Mouse (Mus musculus) erythroblast, embryonic 14.5 days (primary cell): Measurements from ENCODE around the gene Klhdc3. TPM values are rescaled to one million over a fixed set of nuclear protein-coding genes. Genes with fewer than 3 reads are reported as not detected.

Experiments
- H3K27me3 ChIP-seq: 2 replicates; pipeline ENCODE4 v1.6.1; 2012; ENCODE audit warnings: inconsistent platforms; ENCODE audit not compliant: control insufficient read depth
- H3K36me3 ChIP-seq: 2 replicates; pipeline ENCODE4 v1.6.1; 2012; ENCODE audit warnings: mild to moderate bottlenecking, inconsistent platforms; ENCODE audit not compliant: control insufficient read depth
- H3K4me1 ChIP-seq: 2 replicates; pipeline ENCODE4 v1.6.1; 2012; ENCODE audit warnings: inconsistent platforms; ENCODE audit not compliant: control insufficient read depth
- H3K4me3 ChIP-seq: replicated peaks from 2 replicates; pipeline ENCODE3; 2012; ENCODE audit warnings: moderate library complexity, mild to moderate bottlenecking, inconsistent platforms
- H3K9me3 ChIP-seq: 2 replicates; pipeline ENCODE4 v1.6.1; 2012; ENCODE audit warnings: low read length, inconsistent platforms, mixed read lengths; ENCODE audit not compliant: control insufficient read depth
- GATA1 ChIP-seq: IDR thresholded peaks from 2 replicates; pipeline ENCODE4 v1.6.1; 2012; ENCODE audit warnings: low read length, inconsistent platforms, mixed read lengths
- TAL1 ChIP-seq: IDR thresholded peaks from 3 replicates; pipeline ENCODE4 v1.6.1; 2012; ENCODE audit warnings: low read length, inconsistent platforms, mixed read lengths
- polyA plus RNA-seq: library from polyadenylated mRNA; stranded (reverse); fragments of >175 nt; gene quantifications from 2 replicates; pipeline ENCODE4 v1.2.3, GENCODE M21; 2012

The Klhdc3 gene
- polyA plus RNA-seq, 1 experiment: 23.8 TPM

DNA sequence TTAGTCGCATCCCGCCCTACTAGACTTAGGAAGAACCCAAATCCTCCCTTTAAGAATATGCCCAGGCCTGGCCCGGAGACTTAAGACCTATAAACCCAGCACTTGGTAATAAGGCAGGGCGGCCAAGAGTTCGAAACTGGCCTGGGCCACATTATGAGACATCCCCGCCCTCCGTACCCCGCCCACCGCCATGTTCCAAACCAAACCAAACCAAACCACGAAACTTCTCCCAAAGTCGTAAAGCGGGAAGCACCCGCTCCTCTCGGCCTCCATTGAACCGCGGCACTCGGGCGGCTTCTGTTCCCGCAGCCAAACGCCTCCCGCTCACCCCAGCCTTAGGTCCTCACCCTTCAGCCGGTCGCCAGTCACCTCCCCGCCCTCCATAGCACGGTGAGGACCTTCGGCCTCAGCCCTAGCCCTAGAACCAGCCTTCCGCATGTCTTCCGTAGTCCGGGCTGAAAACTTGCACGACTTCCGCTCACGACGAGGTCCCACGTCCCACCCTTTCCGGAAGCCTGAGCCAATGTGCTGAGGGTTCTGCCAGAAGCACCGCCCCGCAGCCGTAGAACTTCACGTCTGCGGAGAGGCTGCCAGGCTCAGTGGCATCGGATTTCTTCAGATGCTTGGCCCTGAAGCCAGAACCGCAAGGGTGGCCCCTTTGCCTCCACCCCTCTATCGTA is 6.7 kb downstream of the Klhdc3 start, which contains the start of gene Rrp36:
Gene Rrp36 (minus strand): TSS at position 503 of the 680 bp plus-strand sequence.
- H3K4me3 ChIP-seq: peak within 1 kb of the TSS; percentile 94
- H3K9me3 ChIP-seq: no peaks in the 10 kb centered on the region
- TF ChIP-seq TAL1 (no peak), GATA1 (no peak)
- no peaks in the 10 kb centered on the region for H3K27me3 ChIP-seq
- peaks cover 73% of the 10 kb centered on the region for H3K36me3 ChIP-seq
- peaks cover 57% of the 10 kb centered on the region for H3K4me1 ChIP-seq

DNA sequence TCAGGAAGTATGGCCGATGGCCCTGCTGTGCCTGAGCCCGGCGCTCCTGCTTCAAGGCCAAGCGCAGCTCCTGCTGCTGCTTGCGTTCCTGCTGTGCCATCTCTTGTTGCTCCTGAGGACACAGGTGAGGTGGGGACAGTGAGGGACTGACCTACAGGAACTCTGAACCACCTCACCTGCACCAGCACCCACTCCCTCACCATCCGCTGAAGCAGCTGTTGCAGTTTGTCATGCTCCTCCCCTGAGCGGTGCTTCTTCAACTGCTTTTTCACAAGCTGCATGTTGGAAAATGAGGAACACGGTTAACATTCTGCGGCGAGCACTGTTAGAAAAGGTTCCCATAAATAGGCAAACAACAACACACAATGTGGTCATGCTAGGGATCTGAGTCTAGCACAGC is 10.8 kb downstream of the Klhdc3 start:
- Histone ChIP-seq H3K9me3 (no peaks in the 10 kb centered on the region), H3K36me3 (peaks cover 66% of the 10 kb centered on the region), H3K27me3 (no peaks in the 10 kb centered on the region), H3K4me3 (no peak overlapping the region), H3K4me1 (peaks cover 36% of the 10 kb centered on the region)
- no peak for TF ChIP-seq TAL1
- no peak for TF ChIP-seq GATA1

DNA sequence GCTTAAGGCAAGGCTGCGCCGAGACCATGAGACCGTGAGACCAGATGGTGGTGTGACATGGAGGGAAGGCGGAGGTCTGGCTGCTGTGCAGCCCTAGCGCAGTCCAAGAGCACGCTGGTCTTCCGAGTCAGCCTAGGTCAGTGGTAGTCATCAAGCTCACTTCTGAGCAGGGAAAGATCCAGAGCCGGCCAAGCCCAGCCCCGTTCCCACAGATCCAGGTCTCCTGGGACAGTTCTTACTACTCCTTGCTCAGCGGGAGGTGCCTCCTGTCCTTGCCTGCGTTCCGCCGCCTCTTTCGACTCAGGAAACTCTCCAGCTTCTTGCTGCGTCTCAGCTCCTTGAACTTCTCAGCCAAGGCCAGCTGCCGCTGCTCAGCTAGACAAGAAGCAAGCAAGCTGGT is 13.0 kb downstream of the Klhdc3 start:
- Histone ChIP-seq H3K27me3 (no peaks in the 10 kb centered on the region), H3K4me1 (peaks cover 14% of the 10 kb centered on the region), H3K9me3 (no peaks in the 10 kb centered on the region), H3K36me3 (peaks cover 80% of the 10 kb centered on the region), H3K4me3 (no peak overlapping the region)
- TF ChIP-seq TAL1 (no peak), GATA1 (no peak)

DNA sequence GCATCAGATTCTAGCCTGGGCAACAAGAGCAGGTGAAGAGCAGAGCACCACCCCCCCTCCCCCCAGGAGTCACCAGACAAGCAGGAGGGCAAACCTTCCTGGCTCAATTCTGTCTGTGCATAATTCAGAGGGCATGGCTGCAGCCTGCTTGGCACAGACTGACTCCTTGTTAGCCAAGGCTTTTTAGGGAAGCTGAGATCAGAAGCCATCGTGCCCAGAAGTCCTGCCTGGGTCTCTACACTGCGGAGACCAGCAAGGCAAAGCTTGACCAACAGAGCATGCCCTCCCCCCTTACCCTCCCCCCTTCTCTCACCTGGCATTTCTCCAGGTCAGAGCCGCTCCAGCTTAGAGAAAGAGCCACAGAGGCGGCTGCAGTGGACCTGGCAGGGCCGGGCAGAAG is 18.0 kb downstream of the Klhdc3 start:
- no peak overlapping the region for H3K4me3 ChIP-seq
- no peaks in the 10 kb centered on the region for H3K9me3 ChIP-seq
- H3K27me3 ChIP-seq: no peaks in the 10 kb centered on the region
- H3K36me3 ChIP-seq: peaks cover 86% of the 10 kb centered on the region
- no peaks in the 10 kb centered on the region for H3K4me1 ChIP-seq
- TF ChIP-seq GATA1 (no peak), TAL1 (no peak)

DNA sequence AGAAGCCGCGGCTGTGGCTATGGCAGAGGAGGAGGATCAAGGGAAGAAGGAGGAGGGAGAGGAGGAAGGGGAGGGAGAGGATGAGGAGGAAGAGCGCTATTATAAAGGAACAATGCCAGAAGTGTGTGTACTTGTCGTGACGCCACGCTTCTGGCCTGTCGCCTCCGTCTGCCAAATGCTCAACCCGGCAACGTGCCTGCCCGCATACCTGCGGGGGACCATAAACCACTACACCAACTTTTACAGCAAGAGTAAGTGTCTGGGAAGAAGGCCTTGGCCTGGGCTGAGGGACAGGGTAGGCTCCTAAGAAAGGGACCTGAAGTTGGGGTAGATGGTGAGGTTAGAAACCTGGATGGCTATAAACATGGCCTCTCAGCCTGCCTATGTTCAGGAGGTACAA is 18.7 kb downstream of the Klhdc3 start:
- Histone ChIP-seq H3K4me1 (no peaks in the 10 kb centered on the region), H3K27me3 (no peaks in the 10 kb centered on the region), H3K36me3 (peaks cover 86% of the 10 kb centered on the region), H3K4me3 (no peak overlapping the region), H3K9me3 (no peaks in the 10 kb centered on the region)
- TF ChIP-seq GATA1: no peak
- TF ChIP-seq TAL1: no peak

DNA sequence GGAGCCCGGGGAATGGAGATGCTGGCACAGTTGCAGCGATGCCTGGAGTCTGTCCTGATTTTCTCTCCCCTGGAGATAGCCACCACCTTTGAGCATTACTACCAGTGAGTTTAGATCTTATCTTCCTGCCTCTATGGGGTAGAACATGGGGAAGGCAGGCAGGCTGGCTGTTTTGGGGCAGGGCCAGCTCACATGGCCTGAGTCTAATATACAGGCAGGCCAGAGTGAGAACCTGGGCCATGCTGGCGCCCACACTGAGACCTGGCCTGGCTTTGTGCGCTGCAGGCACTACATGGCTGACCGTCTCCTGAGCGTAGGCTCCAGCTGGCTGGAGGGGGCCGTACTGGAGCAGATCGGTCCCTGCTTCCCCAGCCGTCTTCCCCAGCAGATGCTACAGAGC is 19.4 kb downstream of the Klhdc3 start:
- peaks cover 86% of the 10 kb centered on the region for H3K36me3 ChIP-seq
- no peaks in the 10 kb centered on the region for H3K27me3 ChIP-seq
- no peaks in the 10 kb centered on the region for H3K4me1 ChIP-seq
- TF ChIP-seq GATA1 (no peak), TAL1 (no peak)
- no peaks in the 10 kb centered on the region for H3K9me3 ChIP-seq
- no peak overlapping the region for H3K4me3 ChIP-seq

DNA sequence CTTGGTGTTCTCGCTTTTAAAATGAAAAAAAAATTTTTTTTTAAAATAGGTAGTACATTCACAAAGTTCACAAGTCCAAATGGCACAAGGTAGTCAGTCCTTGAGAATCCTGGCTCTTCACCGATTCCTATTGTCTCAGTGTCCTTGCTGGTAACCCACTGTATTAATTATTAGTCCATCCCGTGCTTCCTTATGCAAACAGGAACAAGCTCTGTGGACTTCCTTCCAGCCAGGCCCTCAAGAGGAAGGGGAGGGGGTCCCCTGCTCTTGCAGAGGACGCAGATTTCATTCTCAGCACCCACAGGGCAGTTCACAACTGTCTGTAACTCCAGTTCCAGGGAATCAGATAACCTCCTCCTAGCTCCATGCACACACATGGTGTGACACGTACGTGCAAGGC is 24.7 kb downstream of the Klhdc3 start:
- Histone ChIP-seq H3K4me3 (no peak overlapping the region), H3K4me1 (peaks cover 8% of the 10 kb centered on the region), H3K36me3 (peaks cover 68% of the 10 kb centered on the region), H3K27me3 (no peaks in the 10 kb centered on the region), H3K9me3 (no peaks in the 10 kb centered on the region)
- TF ChIP-seq TAL1 (no peak), GATA1 (no peak)

DNA sequence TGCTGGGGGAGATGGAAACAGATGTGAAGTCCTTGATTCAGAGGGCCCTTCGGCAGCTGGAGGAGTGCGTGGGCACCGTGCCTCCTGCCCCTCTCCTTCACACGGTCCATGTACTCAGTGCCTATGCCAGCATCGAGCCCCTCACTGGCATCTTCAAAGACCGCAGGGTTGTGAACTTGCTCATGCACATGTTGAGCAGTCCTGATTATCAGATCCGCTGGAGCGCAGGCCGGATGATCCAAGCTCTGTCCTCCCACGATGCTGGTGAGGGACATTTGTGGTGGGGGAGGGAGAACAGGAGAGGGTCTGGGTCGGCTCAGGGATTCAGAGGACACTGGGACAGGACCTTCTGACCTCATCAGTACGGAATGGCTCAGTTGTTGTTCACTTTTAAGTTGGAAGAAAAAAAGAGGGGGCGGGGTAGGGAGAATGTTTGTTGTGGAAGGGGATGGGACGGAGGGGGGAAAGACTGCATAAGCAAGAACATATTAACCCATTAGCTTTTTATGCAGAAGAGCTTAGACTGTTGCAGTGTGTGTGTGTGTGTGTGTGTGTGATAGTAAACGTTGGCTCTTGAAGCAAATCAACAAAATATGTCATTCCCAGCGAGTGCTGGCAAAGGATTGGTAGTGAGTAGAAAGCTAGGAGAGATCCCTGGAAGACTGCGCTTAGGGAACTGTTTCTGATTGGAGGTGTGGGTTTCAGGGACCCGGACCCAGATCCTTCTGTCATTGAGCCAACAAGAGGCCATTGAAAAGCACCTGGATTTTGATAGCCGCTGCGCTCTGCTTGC is 28.8 kb downstream of the Klhdc3 start:
- H3K36me3 ChIP-seq: peaks cover 60% of the 10 kb centered on the region
- H3K4me3 ChIP-seq: peak overlapping the region; percentile 77

DNA sequence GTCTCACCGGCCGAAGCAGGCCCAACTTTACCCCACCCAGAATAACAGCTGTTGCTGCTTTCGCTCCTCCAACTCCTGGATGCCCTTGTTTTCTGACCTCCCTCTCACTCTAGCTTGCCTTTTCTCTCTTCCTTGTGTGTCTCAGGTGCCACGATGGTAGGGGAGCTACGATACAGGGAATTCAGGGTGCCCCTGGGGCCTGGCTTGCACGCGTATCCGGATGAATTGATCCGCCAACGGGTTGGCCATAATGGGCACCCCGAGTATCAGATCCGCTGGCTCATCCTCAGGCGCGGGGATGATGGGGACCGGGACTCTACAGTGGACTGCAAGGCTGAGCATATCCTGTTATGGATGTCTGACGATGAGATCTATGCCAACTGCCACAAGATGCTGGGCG is 29.4 kb downstream of the Klhdc3 start:
- peaks cover 54% of the 10 kb centered on the region for H3K36me3 ChIP-seq

More for the DNA sequence above, 28.8 kb downstream of the Klhdc3 start:
- no peak for TF ChIP-seq GATA1
- no peak for TF ChIP-seq TAL1
- H3K9me3 ChIP-seq: no peaks in the 10 kb centered on the region
- peaks cover 39% of the 10 kb centered on the region for H3K4me1 ChIP-seq
- no peaks in the 10 kb centered on the region for H3K27me3 ChIP-seq

More for the DNA sequence above, 29.4 kb downstream of the Klhdc3 start:
- Histone ChIP-seq H3K4me3 (peak overlapping the region; percentile 77), H3K4me1 (peaks cover 45% of the 10 kb centered on the region), H3K9me3 (no peaks in the 10 kb centered on the region), H3K27me3 (no peaks in the 10 kb centered on the region)
- no peak for TF ChIP-seq GATA1
- no peak for TF ChIP-seq TAL1
